Mouse (Mus musculus) embryonic fibroblast, embryonic 13.5 days (primary cell): ENCODE results near the gene Gfm1.

Experiments used
- CTCF ChIP-seq: IDR thresholded peaks from 2 replicates; pipeline ENCODE4 v1.5.1; 2011; ENCODE audit warnings: mild to moderate bottlenecking, control low read depth, low read length, moderate library complexity, borderline replicate concordance; ENCODE audit not compliant: insufficient read depth
- POLR2A ChIP-seq: IDR thresholded peaks from 2 replicates; pipeline ENCODE4 v1.6.1; 2011; ENCODE audit warnings: low read depth, mild to moderate bottlenecking, control low read depth, low read length, moderate library complexity

DNA sequence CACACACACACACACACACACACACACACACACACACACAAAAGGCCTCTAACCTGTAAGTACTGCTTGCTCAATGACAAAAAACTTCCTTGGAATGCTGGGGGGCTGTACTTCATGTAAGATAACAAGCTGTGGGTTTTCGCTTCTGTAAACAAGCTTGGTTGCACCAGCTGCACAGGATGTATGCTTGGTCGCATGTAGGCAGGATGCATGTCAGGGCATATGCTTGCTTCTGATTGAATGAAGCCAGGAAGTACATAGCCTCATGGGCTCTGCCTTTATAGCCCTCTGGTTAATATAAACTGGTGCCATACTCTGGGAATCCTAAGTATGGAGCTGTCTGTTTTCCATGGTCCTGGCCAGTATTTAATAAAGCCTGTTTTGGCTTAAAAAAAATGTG, 68.1 kb downstream of the Gfm1 start:
- no peak for TF ChIP-seq CTCF
- TF ChIP-seq POLR2A, result no peak
